Mouse (Mus musculus): Measurements from ENCODE around the gene Pdcd1lg2. TPM values are rescaled to one million over a fixed set of nuclear protein-coding genes. Genes with fewer than 3 reads are reported as not detected.
"Not testable (repeated sequence)": the region's sequence is repeated elsewhere in the genome, so short reads cannot be mapped to it uniquely, and the experiment has no call there.

Gene Pdcd1lg2
- polyA plus RNA-seq, 1 experiment from 2014 or later: not detected

DNA sequence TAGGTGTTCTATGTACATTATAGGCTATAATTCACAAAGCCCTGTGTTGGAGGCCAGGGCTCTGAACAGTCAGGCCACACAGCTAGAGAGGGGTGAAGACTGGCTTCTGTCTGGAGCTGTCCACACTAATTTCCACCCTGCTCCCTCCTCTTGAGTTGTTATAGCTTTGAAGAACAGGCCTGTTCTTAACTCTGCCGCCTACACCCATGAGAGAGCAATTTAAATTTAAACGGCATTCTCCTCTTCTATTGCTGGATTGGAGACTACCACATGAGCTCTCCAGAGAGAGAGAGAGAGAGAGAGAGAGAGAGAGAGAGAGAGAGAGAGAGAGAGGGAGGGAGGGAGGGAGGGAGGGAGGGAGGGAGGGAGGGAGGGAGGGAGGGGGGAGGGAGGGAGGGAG is 5.3 kb upstream of the Pdcd1lg2 start:
- ATAC-seq (ENCODE audit: extremely low read depth, insufficient number of reproducible peaks, low FRiP score, low TSS enrichment): no peak
- 17% methylated on average over 2 of the region's 2 CpGs for WGBS

GRCm38 (mm10) chr19:29406042-29407017 is 4.4 kb upstream of the Pdcd1lg2 start:
- 80% methylated on average over 18 of the region's 18 CpGs for WGBS
- H3K4me3 ChIP-seq: no peak overlapping the region
- H3K9me3 ChIP-seq: no peaks in the 10 kb centered on the region; the same call in 1 of the 2 replicates
- no peak overlapping the region for H3K4me2 ChIP-seq
- no peaks in the 10 kb centered on the region for H3K4me1 ChIP-seq
- no peak for ATAC-seq (ENCODE audit: extremely low read depth, insufficient number of reproducible peaks, low FRiP score, low TSS enrichment)
- no peak overlapping the region for H3K9ac ChIP-seq
- no peaks in the 10 kb centered on the region for H3K36me3 ChIP-seq
- H3K27me3 ChIP-seq (replicated peaks): 0 out of 2 replicates have a peak, but pooled peaks cover 3% of the 10 kb centered on the region
- H3K27ac ChIP-seq (replicated peaks): no peak overlapping the region

More for the DNA sequence above, 5.3 kb upstream of the Pdcd1lg2 start:
- Histone ChIP-seq H3K27me3 (replicated peaks) (0 out of 2 replicates have a peak, but pooled peaks cover 3% of the 10 kb centered on the region), H3K4me3 (no peak overlapping the region), H3K9me3 (no peaks in the 10 kb centered on the region; the same call in 1 of the 2 replicates), H3K9ac (no peak overlapping the region), H3K4me2 (no peak overlapping the region), H3K36me3 (no peaks in the 10 kb centered on the region), H3K4me1 (no peaks in the 10 kb centered on the region), H3K27ac (replicated peaks) (no peak overlapping the region)

GRCm38 (mm10) chr19:29412476-29413420 is 2.0 kb downstream of the Pdcd1lg2 start:
- Histone ChIP-seq H3K9ac (no peak overlapping the region), H3K36me3 (no peaks in the 10 kb centered on the region), H3K4me1 (peaks cover 6% of the 10 kb centered on the region; the same call in 1 of the 2 replicates), H3K4me2 (no peak overlapping the region), H3K27ac (replicated peaks) (no peak overlapping the region), H3K9me3 (no peaks in the 10 kb centered on the region), H3K27me3 (replicated peaks) (peaks cover 4% of the 10 kb centered on the region; the same call in 1 of the 2 replicates), H3K4me3 (no peak overlapping the region)
- 75% methylated on average over 6 of the region's 6 CpGs for WGBS
- ATAC-seq (ENCODE audit: extremely low read depth, insufficient number of reproducible peaks, low FRiP score, low TSS enrichment): no peak

- Histone ChIP-seq H3K9me3 (no peaks in the 10 kb centered on the region), H3K27me3 (replicated peaks) (peaks cover 4% of the 10 kb centered on the region; the same call in 1 of the 2 replicates), H3K9ac (no peak overlapping the region), H3K36me3 (no peaks in the 10 kb centered on the region), H3K4me3 (no peak overlapping the region), H3K4me2 (no peak overlapping the region), H3K4me1 (peaks cover 24% of the 10 kb centered on the region), H3K27ac (replicated peaks) (no peak overlapping the region)
- 84% methylated on average over 3 of the region's 3 CpGs for WGBS
- ATAC-seq (ENCODE audit: extremely low read depth, insufficient number of reproducible peaks, low FRiP score, low TSS enrichment): no peak
These were observed 3.8 kb downstream of the Pdcd1lg2 start for GRCm38 (mm10) chr19:29414513-29414912.

DNA sequence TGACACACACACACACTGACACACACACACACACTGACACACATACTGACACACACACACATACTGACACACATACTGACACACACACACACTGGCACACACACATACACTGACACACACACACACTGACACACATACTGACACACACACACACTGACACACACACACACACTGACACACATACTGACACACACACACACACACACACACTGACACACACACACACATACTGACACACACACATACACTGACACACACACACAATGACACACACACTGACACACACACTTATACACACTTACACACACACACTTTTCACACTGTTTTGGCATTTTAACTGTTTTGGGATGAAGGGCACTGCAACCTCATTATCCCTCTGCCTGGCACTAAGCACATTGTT is 4.2 kb downstream of the Pdcd1lg2 start:
- not testable (repeated sequence) for H3K9ac ChIP-seq; ATAC-seq (ENCODE audit: extremely low read depth, insufficient number of reproducible peaks, low FRiP score, low TSS enrichment); H3K4me2 ChIP-seq; H3K36me3 ChIP-seq; H3K27ac ChIP-seq (replicated peaks); H3K9me3 ChIP-seq; H3K27me3 ChIP-seq (replicated peaks); H3K4me3 ChIP-seq
- H3K4me1 ChIP-seq: peaks cover 25% of the 10 kb centered on the region

DNA sequence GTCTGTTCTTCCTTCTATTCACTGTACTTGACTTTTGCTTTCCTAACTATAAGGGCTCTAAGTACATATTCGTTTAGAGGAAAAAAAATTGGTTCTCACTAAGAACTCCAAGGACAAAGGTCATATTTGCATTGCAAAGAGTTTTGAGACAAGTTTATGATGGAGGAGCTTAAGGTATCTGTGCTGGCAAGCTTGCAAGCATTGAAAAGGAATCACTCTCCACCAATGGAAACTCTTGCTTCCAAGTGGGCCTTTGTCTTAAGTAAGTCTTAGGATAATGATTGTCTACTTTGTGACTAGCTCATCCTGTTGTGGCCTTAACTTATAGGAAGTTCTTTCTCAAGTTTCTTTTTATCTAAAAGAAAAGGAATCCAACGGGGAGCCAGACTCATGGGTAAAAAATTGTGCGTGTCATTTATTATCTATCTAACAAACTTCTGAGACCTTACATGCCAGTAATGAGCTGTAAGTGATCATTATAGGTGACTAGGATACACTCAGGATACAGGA is 5.7 kb downstream of the Pdcd1lg2 start:
- H3K36me3 ChIP-seq: no peaks in the 10 kb centered on the region
- 52% methylated on average over 3 of the region's 3 CpGs for WGBS
- ATAC-seq (ENCODE audit: extremely low read depth, insufficient number of reproducible peaks, low FRiP score, low TSS enrichment): no peak

DNA sequence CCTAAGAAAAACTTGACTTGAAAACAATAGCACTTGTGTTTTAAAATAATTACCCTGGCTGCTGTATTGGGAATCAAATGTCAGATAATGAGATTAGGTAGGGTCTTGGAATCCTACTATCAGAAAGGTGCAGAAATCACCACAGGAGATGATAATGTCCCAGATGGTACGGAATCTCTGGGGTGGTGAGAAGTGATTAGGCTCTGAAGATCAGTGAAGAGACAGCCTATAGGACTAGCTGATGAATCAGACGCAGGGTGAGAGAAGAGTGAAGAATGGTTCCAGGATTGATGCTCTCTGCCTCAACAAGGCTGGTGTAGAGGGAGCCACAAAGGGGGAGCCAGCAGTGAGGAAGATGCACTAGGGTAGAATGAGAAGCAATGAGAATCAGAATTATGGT is 6.5 kb downstream of the Pdcd1lg2 start:
- Histone ChIP-seq H3K9ac (no peak overlapping the region), H3K9me3 (no peaks in the 10 kb centered on the region), H3K36me3 (no peaks in the 10 kb centered on the region), H3K4me2 (no peak overlapping the region), H3K4me1 (peaks cover 25% of the 10 kb centered on the region), H3K4me3 (no peak overlapping the region), H3K27me3 (replicated peaks) (peaks cover 4% of the 10 kb centered on the region; the same call in 1 of the 2 replicates), H3K27ac (replicated peaks) (no peak overlapping the region)
- no peak for ATAC-seq (ENCODE audit: extremely low read depth, insufficient number of reproducible peaks, low FRiP score, low TSS enrichment)
- 36% methylated on average over 2 of the region's 2 CpGs for WGBS

More for the DNA sequence above, 5.7 kb downstream of the Pdcd1lg2 start:
- Histone ChIP-seq H3K27ac (replicated peaks) (no peak overlapping the region), H3K4me2 (no peak overlapping the region), H3K4me3 (no peak overlapping the region), H3K4me1 (peaks cover 25% of the 10 kb centered on the region), H3K9me3 (no peaks in the 10 kb centered on the region), H3K27me3 (replicated peaks) (peaks cover 4% of the 10 kb centered on the region; the same call in 1 of the 2 replicates), H3K9ac (no peak overlapping the region)

DNA sequence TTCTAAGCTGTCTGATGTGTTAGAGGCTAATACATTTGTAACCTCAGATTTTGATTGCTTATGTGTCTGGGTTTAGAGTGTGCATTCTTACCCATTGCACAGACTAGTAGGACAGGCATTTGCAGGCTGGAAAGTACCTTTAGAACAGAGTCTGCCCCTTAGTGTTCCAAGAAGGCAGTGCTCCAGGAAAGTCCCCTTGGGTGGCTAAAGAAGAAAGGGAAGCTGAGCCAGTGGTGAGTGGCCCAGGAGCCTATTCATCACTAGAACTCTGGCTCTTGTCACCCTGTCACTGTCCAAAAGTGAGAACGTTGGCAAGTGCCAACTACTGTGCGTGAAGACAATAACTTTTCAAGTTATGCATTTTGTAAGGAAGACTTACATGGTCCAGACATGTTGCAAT is 7.2 kb downstream of the Pdcd1lg2 start:
- peaks cover 25% of the 10 kb centered on the region for H3K4me1 ChIP-seq
- H3K9ac ChIP-seq: no peak overlapping the region
- no peak overlapping the region for H3K4me2 ChIP-seq
- H3K27me3 ChIP-seq (replicated peaks): peaks cover 4% of the 10 kb centered on the region; the same call in 1 of the 2 replicates
- H3K27ac ChIP-seq (replicated peaks): no peak overlapping the region
- H3K9me3 ChIP-seq: no peaks in the 10 kb centered on the region
- H3K36me3 ChIP-seq: no peaks in the 10 kb centered on the region
- no peak for ATAC-seq (ENCODE audit: extremely low read depth, insufficient number of reproducible peaks, low FRiP score, low TSS enrichment)
- H3K4me3 ChIP-seq: no peak overlapping the region
- WGBS: 22% methylated on average over 2 of the region's 2 CpGs

DNA sequence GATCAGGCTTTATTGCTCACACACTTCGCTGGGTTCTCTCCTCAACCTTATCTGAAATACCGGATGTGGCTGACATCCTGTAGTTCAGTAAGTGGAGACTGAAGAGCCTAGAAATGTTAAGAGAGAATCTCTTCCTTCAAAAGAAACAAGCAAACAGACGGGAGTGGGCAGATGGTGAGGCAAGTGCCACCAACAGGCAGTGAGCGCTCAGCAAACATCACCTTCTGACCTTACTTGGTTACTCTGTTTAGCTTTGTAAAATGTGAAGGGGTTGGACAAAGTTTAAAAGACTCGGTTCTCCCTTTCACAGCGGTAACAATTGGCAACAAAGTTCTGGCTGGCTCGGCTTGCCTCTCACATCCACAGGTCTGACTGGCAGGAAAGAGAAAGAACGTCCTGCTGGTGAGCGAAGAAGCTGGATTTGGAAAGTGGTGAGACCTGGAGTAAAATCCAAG is 8.0 kb downstream of the Pdcd1lg2 start:
- Histone ChIP-seq H3K36me3 (no peaks in the 10 kb centered on the region), H3K27ac (replicated peaks) (peak overlapping the region; percentile 70), H3K4me3 (no peak overlapping the region), H3K27me3 (replicated peaks) (peaks cover 4% of the 10 kb centered on the region; the same call in 1 of the 2 replicates), H3K4me2 (peak overlapping the region; percentile 58), H3K4me1 (peaks cover 25% of the 10 kb centered on the region), H3K9ac (peak overlapping the region; percentile 37; the same call in 1 of the 2 replicates), H3K9me3 (no peaks in the 10 kb centered on the region)
- WGBS: 18% methylated on average over 9 of the region's 9 CpGs
- ATAC-seq (ENCODE audit: extremely low read depth, insufficient number of reproducible peaks, low FRiP score, low TSS enrichment): no peak

- 54% methylated on average over 3 of the region's 3 CpGs for WGBS
- H3K9ac ChIP-seq: no peak overlapping the region
These were observed 8.8 kb downstream of the Pdcd1lg2 start for GRCm38 (mm10) chr19:29419506-29419905.

More at GRCm38 (mm10) chr19:29419506-29419905, 8.8 kb downstream of the Pdcd1lg2 start:
- H3K9me3 ChIP-seq: no peaks in the 10 kb centered on the region
- ATAC-seq (ENCODE audit: extremely low read depth, insufficient number of reproducible peaks, low FRiP score, low TSS enrichment): no peak
- no peak overlapping the region for H3K4me2 ChIP-seq
- no peak overlapping the region for H3K4me3 ChIP-seq
- H3K36me3 ChIP-seq: no peaks in the 10 kb centered on the region
- H3K27ac ChIP-seq (replicated peaks): no peak overlapping the region
- peaks cover 25% of the 10 kb centered on the region for H3K4me1 ChIP-seq
- peaks cover 4% of the 10 kb centered on the region; the same call in 1 of the 2 replicates for H3K27me3 ChIP-seq (replicated peaks)

Data from heart, embryonic 13.5 days (tissue).